Mouse (Mus musculus) erythroblast, embryonic 14.5 days (primary cell): ENCODE measurements around the gene Wdr20rt. TPM values are rescaled to one million over a fixed set of nuclear protein-coding genes. Genes with fewer than 3 reads are reported as not detected.

Source experiments
- H3K27me3 ChIP-seq: 2 replicates; pipeline ENCODE4 v1.6.1; 2012; ENCODE audit warnings: inconsistent platforms; ENCODE audit not compliant: control insufficient read depth
- H3K36me3 ChIP-seq: 2 replicates; pipeline ENCODE4 v1.6.1; 2012; ENCODE audit warnings: mild to moderate bottlenecking, inconsistent platforms; ENCODE audit not compliant: control insufficient read depth
- H3K4me1 ChIP-seq: 2 replicates; pipeline ENCODE4 v1.6.1; 2012; ENCODE audit warnings: inconsistent platforms; ENCODE audit not compliant: control insufficient read depth
- H3K4me3 ChIP-seq: replicated peaks from 2 replicates; pipeline ENCODE3; 2012; ENCODE audit warnings: moderate library complexity, mild to moderate bottlenecking, inconsistent platforms
- H3K9me3 ChIP-seq: 2 replicates; pipeline ENCODE4 v1.6.1; 2012; ENCODE audit warnings: low read length, inconsistent platforms, mixed read lengths; ENCODE audit not compliant: control insufficient read depth
- GATA1 ChIP-seq: IDR thresholded peaks from 2 replicates; pipeline ENCODE4 v1.6.1; 2012; ENCODE audit warnings: low read length, inconsistent platforms, mixed read lengths
- TAL1 ChIP-seq: IDR thresholded peaks from 3 replicates; pipeline ENCODE4 v1.6.1; 2012; ENCODE audit warnings: low read length, inconsistent platforms, mixed read lengths
- polyA plus RNA-seq: library from polyadenylated mRNA; stranded (reverse); fragments of >175 nt; gene quantifications from 2 replicates; pipeline ENCODE4 v1.2.3, GENCODE M21; 2012

The Wdr20rt gene
- polyA plus RNA-seq, 1 experiment: not detected

DNA sequence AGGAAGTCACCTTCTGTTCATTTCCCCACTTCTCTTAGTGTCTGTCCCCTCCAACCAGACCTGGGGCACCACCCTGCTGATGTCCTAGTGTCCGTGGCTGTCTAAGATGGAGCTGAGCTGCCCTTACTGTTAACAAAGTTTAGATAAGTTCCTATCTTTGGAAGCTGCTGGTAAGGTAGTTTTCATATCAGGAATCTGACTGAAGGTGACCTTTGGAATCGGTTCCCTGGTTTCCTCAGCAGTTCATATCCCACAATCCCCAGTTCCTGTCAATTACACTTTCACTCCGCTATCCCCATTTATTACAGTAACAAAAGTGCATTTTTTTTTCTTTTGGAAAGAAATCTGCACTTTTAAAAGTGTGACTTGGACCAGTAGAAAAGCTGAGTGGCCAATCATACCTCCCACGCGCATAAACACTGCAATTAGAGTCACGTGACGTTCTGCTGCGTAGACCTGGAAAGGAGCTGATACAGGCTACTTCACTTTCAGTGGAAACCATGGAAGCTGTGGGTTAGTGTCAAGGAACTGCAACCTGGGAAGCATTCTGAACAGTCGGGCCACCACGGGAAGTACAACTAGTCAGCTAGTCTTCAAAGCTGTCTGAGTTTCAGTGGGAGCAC lies 24.9 kb downstream of the Wdr20rt start:
- Histone ChIP-seq H3K9me3 (peaks cover 2% of the 10 kb centered on the region; the same call in 1 of the 2 replicates), H3K27me3 (no peaks in the 10 kb centered on the region), H3K4me1 (no peaks in the 10 kb centered on the region), H3K4me3 (no peak overlapping the region), H3K36me3 (no peaks in the 10 kb centered on the region)
- TF ChIP-seq GATA1 (no peak), TAL1 (no peak)

DNA sequence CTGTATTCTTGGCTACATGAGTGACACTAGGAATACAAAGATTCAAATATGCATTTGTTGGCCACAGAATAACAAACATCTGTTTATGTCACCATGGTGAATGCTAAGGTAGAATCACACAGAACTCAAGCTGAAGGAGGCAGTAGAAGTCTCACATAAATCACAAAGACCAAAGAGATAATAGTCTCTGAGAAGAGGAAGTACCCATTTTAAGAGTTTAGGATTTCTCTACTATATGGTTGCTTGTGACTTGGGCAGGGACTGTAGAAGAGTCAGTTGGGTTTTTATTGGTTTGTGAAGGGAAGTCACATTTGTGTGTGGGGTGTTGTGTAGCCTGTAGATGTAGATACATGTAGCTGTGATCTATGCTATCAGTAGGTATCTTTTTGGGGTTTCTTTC lies 31.6 kb downstream of the Wdr20rt start:
- H3K4me1 ChIP-seq: peaks cover 4% of the 10 kb centered on the region
- no peaks in the 10 kb centered on the region for H3K27me3 ChIP-seq
- peaks cover 3% of the 10 kb centered on the region; the same call in 1 of the 2 replicates for H3K9me3 ChIP-seq
- TF ChIP-seq GATA1: no peak
- TF ChIP-seq TAL1: no peak
- H3K36me3 ChIP-seq: no peaks in the 10 kb centered on the region
- H3K4me3 ChIP-seq: no peak overlapping the region

DNA sequence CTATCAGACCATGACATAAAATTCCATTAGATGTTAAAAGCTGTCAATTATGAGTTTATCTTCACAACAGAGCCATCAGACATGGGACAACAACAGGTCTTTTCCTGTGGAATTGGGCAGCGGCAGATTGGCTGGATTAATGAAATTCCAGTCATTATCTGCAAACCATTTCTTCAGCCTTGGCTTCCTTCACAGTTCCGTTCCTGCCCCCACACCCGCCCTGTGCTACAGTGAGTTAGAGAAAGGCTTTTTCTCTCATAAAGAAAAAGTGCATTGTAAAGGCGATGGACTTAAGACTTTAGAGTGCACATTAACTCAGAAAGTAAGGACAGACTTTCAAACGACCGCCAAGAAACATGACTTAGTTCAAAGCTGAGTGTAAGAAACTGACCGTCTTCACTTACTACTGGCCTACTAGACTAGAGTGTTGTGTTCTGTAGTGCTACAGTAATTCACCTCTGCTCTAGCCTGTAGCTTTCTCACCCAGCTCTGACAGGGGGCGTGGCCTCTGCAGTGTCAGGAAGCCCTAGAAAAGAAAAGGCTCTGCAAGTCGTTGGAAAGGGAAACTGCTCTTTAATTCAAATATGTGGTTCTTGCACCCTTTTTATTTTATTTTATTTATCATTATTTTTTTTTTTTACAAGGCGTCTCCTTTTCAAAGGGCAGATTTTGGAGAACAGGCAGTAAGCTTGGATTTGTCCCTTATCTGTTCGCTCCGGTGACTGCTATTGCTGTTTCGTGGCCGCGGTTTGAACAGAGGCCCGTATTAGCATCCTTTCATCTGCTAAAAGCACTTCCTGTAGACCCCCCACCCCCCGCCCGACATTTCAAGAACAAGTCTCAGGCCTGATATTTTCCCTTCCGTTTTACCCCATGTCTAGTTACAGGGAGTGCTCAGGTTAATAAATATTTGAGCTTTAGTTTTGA lies 33.2 kb downstream of the Wdr20rt start:
- H3K27me3 ChIP-seq: no peaks in the 10 kb centered on the region
- no peak overlapping the region for H3K4me3 ChIP-seq
- H3K9me3 ChIP-seq: peaks cover 3% of the 10 kb centered on the region; the same call in 1 of the 2 replicates
- no peaks in the 10 kb centered on the region for H3K36me3 ChIP-seq
- TF ChIP-seq TAL1 (no peak), GATA1 (no peak)
- peaks cover 4% of the 10 kb centered on the region for H3K4me1 ChIP-seq

DNA sequence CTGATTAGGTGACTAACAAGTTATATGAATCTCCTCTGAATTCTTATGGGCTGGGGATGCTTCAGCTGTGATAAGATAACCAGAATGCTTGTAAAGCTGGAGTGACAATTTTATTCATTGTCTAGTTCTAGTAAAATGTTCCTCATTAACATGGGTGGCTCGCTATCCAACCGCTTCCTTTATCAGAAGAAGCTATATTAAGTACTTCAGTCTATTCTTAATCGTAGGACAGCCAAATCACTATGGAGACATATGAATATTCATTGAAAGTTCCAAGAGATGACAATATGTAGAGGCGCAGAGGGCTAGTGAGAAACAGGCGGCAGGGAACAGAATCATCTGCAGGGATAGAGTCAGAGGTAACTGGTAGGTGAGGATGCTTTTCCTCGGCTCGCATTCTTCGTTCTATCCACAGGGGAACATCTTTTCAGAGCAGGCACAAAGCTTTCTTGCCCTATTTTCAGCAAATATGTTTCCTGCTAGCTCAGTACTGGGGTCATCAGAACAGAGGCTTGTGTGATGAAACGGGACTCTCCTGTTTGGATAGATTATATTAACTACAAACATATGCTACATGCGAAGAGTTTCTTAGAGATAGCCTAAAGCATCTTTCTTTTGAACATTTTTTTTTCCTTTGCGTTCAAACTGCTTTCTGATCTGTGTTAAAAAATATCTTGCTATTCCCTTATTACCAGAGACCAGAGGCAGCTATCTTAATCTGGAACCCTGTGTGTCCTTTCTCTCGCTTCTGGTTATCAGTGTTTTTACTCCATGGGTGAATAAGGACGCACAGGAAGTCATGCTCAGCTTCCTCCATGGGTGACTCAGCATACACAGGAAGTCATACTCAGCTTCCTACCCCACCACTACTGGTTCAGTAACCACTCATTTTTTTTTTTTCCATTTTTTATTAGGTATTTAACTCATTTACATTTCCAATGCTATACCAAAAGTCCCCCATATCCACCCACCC lies 34.1 kb downstream of the Wdr20rt start:
- H3K9me3 ChIP-seq: peaks cover 3% of the 10 kb centered on the region; the same call in 1 of the 2 replicates
- H3K4me1 ChIP-seq: peaks cover 4% of the 10 kb centered on the region
- TF ChIP-seq GATA1: no peak
- no peak for TF ChIP-seq TAL1
- no peaks in the 10 kb centered on the region for H3K36me3 ChIP-seq
- no peaks in the 10 kb centered on the region for H3K27me3 ChIP-seq
- no peak overlapping the region for H3K4me3 ChIP-seq

DNA sequence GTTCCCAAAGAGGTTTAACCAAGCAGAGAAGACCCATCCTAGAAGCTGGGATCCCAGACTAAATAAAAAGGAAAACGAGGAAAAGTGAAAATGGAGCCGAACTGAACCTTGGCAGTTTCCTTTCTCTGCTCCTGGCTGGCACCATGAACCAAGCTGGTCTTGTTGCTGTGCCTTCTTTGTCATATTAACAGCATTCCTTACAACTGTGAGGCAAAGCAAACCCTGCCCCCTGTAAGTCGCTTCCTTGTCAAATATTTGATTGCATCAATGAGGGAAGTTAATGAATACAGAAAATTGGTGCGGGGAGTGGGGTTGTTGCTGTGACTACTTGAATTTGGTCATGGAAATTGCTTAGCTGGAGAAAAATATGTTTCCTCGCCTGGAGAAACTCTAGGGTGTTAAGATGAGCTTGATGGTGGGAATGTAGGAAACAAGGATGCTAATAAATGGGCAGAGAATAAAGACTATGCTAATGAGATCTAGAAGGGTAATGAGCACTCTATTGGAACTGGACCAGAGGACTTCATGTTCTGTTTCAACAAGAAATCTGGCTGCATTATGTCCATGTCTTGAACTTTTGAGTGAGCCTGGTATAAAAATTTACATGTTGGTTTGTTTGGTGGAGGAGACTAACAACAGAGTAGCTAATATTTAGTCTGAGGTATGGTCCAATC lies 43.1 kb downstream of the Wdr20rt start:
- Histone ChIP-seq H3K9me3 (no peaks in the 10 kb centered on the region; the same call in 1 of the 2 replicates), H3K4me1 (no peaks in the 10 kb centered on the region), H3K27me3 (no peaks in the 10 kb centered on the region), H3K4me3 (no peak overlapping the region), H3K36me3 (no peaks in the 10 kb centered on the region)
- TF ChIP-seq GATA1: no peak
- no peak for TF ChIP-seq TAL1

DNA sequence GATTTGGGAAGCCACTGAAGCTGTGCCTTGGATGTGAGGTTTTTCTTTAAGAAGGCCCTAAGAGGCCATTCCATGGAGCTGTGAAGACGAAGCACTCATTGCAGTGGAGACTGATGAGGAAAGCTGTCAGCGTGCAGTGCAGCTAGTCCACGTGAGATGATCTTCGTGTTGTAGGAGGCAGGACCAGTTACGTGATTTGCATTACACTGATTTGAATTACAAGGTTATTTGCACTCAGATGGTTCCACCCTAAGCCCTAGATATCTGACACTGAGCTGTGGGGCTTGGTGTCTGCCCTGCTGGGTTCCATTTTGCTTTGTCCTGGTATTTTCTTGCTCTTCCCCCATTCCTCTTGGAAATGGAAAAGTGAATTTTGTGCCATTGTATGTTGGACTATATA lies 44.1 kb downstream of the Wdr20rt start:
- H3K4me1 ChIP-seq: no peaks in the 10 kb centered on the region
- H3K4me3 ChIP-seq: no peak overlapping the region
- TF ChIP-seq TAL1 (no peak), GATA1 (no peak)
- no peaks in the 10 kb centered on the region; the same call in 1 of the 2 replicates for H3K9me3 ChIP-seq
- no peaks in the 10 kb centered on the region for H3K36me3 ChIP-seq
- H3K27me3 ChIP-seq: no peaks in the 10 kb centered on the region

DNA sequence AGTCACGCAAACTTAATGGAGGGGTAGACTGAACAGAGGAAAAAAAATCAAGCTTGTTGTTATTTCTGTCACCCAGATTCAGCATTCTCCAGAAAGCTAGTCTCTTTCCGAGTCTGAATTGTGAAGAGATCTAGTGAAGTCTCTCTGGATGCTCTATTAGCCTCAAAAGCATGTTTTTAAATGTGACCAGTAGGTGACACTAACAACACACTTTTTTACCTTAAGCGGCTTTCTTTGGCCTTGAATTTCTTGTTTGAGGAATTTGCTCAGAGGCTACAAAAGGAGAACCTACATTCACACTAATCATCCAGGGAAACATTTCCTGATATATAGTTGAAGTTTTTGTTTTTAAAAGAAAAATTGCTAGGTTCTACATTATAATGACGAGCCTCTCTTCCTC lies 48.5 kb downstream of the Wdr20rt start:
- no peak overlapping the region for H3K4me3 ChIP-seq
- TF ChIP-seq TAL1 (no peak), GATA1 (no peak)
- no peaks in the 10 kb centered on the region for H3K27me3 ChIP-seq
- no peaks in the 10 kb centered on the region for H3K9me3 ChIP-seq
- no peaks in the 10 kb centered on the region for H3K36me3 ChIP-seq
- no peaks in the 10 kb centered on the region for H3K4me1 ChIP-seq

Other genes starting within 250 kb of the Wdr20rt start
- gene Prpf39, start 189.2 kb upstream of the Wdr20rt start, polyA plus RNA-seq: 0.24 and 0.36 TPM in 2 replicates
- 3.2 and 3.5 TPM in 2 replicates for gene Fkbp3, start 151.5 kb upstream of the Wdr20rt start, polyA plus RNA-seq
- 0.09 and 0.20 TPM in 2 replicates for gene Fancm, start 149.9 kb upstream of the Wdr20rt start, polyA plus RNA-seq
- gene Mis18bp1, start 52.9 kb upstream of the Wdr20rt start, polyA plus RNA-seq: 0.63 and 0.69 TPM in 2 replicates